Mouse (Mus musculus) stomach, embryonic 16.5 days (tissue): ENCODE measurements around the gene Ap4b1. TPM values are rescaled to one million over a fixed set of nuclear protein-coding genes. Genes with fewer than 3 reads are reported as not detected.

Experiments used
- ATAC-seq: fragments of 200-750 bp; cut with Nextera tagmentation; 2 replicates; pipeline ENCODE4 v1.8.0; 2017; ENCODE audit warnings: moderate number of reproducible peaks, moderate TSS enrichment; ENCODE audit not compliant: insufficient read depth, low FRiP score
- H3K27ac ChIP-seq: fragments of 300-500 bp; sonication (generic); 2 replicates; pipeline ENCODE4 v1.5.1; 2014; ENCODE audit warnings: low read length
- H3K27me3 ChIP-seq: fragments of 300-500 bp; sonication (generic); 2 replicates; pipeline ENCODE4 v1.6.1; 2014; ENCODE audit warnings: low read length, control low read depth, mixed read lengths; ENCODE audit not compliant: control insufficient read depth, insufficient read depth
- H3K36me3 ChIP-seq: fragments of 300-500 bp; sonication (generic); 2 replicates; pipeline ENCODE4 v1.6.1; 2014; ENCODE audit warnings: low read length; ENCODE audit not compliant: control insufficient read depth, insufficient read depth
- H3K4me1 ChIP-seq: fragments of 300-500 bp; sonication (generic); 2 replicates; pipeline ENCODE4 v1.6.1; 2014; ENCODE audit warnings: low read length, control low read depth, mixed read lengths; ENCODE audit not compliant: control insufficient read depth, insufficient read depth
- H3K4me2 ChIP-seq: fragments of 300-500 bp; sonication (generic); 2 replicates; pipeline ENCODE4 v1.6.1; 2014; ENCODE audit warnings: low read depth, low read length, mixed read lengths
- H3K4me3 ChIP-seq: fragments of 300-500 bp; sonication (generic); replicated peaks from 2 replicates; pipeline ENCODE4 v1.5.1; 2014; ENCODE audit warnings: mild to moderate bottlenecking, low read length
- H3K9ac ChIP-seq: fragments of 300-500 bp; sonication (generic); 2 replicates; pipeline ENCODE4 v1.6.1; 2014; ENCODE audit warnings: low read length
- H3K9me3 ChIP-seq: fragments of 300-500 bp; sonication (generic); replicated peaks from 2 replicates; pipeline ENCODE4 v1.6.1; 2016; ENCODE audit warnings: low read length, control low read depth; ENCODE audit not compliant: control insufficient read depth
- WGBS: fragments of 180-500 bp; shearing (Covaris S2); extraction: QIAGEN DNeasy Blood & Tissue Kit; methylation state at CpG from one replicate; pipeline ENCODE4 v1.1.7; 2014; 5-methylcytosine and 5-hydroxymethylcytosine counted together
- polyA plus RNA-seq: library from polyadenylated mRNA; unstranded; fragments of >200 nt; fragmentation: Nextera tagmentation; extraction: Ambion mirVana; gene quantifications from 2 replicates; pipeline ENCODE4 v1.2.1, GENCODE M21; 2015

Ap4b1 gene
- polyA plus RNA-seq, 1 experiment from 2014 or later: 20.1 TPM

- Histone ChIP-seq H3K27me3 (no peaks in the 10 kb centered on the region), H3K9ac (no peak overlapping the region), H3K4me1 (peaks cover 12% of the 10 kb centered on the region; the same call in 1 of the 2 replicates), H3K4me3 (no peak overlapping the region), H3K4me2 (no peak overlapping the region), H3K36me3 (peaks cover 11% of the 10 kb centered on the region), H3K27ac (no peak overlapping the region), H3K9me3 (no peaks in the 10 kb centered on the region)
- no peak for ATAC-seq
- 91% methylated on average over 3 of the region's 3 CpGs for WGBS
Observed at GRCm38 (mm10) chr3:103780271-103780670, 29.0 kb upstream of the Ap4b1 start.

GRCm38 (mm10) chr3:103780777-103781176 lies 28.5 kb upstream of the Ap4b1 start:
- Histone ChIP-seq H3K9me3 (no peaks in the 10 kb centered on the region), H3K36me3 (peaks cover 11% of the 10 kb centered on the region), H3K4me3 (no peak overlapping the region), H3K27ac (no peak overlapping the region), H3K27me3 (no peaks in the 10 kb centered on the region), H3K9ac (no peak overlapping the region), H3K4me2 (no peak overlapping the region), H3K4me1 (peaks cover 12% of the 10 kb centered on the region; the same call in 1 of the 2 replicates)
- WGBS: 75% methylated on average over 5 of the region's 5 CpGs
- no peak for ATAC-seq

DNA sequence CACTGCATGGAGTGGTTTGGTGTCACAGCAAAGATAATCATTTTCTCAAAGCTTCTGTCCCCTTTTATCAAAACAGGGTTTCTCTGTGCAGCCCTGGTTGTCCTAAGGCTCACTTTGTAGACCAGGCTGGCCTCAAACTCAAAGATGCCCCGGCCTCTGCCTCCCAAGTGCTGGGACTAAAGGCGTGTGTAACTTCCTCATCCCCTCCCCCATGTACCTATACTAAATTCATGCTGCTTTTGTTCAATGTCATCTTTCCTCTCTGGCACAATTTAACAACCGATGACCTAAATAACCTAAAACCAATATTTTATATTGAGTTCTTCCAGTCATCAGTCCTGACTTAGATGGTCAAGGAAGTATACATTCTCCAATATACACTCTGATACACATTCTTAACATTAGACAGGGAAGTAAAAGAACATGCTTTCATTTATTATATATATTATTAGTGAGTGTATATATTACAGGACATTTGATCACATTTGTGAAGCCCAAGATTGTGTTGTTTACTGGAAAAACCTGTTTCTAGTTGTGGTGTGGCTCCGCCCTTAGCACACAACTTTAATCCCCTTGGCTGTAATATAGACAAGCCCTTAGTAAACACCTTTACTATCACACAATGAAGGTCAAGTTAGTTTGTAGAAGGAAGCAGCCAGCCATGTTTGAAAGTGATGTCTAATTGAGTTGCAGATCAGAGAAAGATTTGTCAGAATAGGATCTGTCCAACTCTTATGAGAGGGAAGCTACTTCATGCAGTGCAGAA lies 26.3 kb upstream of the Ap4b1 start:
- Histone ChIP-seq H3K4me2 (no peak overlapping the region), H3K36me3 (peaks cover 1% of the 10 kb centered on the region; the same call in 1 of the 2 replicates), H3K27ac (peak overlapping the region; percentile 67), H3K4me3 (no peak overlapping the region), H3K4me1 (peaks cover 17% of the 10 kb centered on the region; the same call in 1 of the 2 replicates), H3K9ac (no peak overlapping the region), H3K27me3 (no peaks in the 10 kb centered on the region), H3K9me3 (no peaks in the 10 kb centered on the region)
- no peak for ATAC-seq
- 61% methylated on average over 4 of the region's 4 CpGs for WGBS

- no peaks in the 10 kb centered on the region for H3K27me3 ChIP-seq
- no peaks in the 10 kb centered on the region for H3K9me3 ChIP-seq
- no peak overlapping the region for H3K9ac ChIP-seq
- H3K27ac ChIP-seq: peak overlapping the region; percentile 56; the same call in 1 of the 2 replicates
- H3K4me2 ChIP-seq: no peak overlapping the region
- H3K36me3 ChIP-seq: no peaks in the 10 kb centered on the region
- peaks cover 26% of the 10 kb centered on the region for H3K4me1 ChIP-seq
- H3K4me3 ChIP-seq: no peak overlapping the region
- 67% methylated on average over 7 of the region's 7 CpGs for WGBS
- ATAC-seq: no peak
Observed at GRCm38 (mm10) chr3:103787225-103787624, 22.1 kb upstream of the Ap4b1 start.

- peak overlapping the region; percentile 89 for H3K4me2 ChIP-seq
- no peak overlapping the region for H3K27ac ChIP-seq
- no peaks in the 10 kb centered on the region for H3K9me3 ChIP-seq
- 76% methylated on average over 7 of the region's 7 CpGs for WGBS
- no peak overlapping the region for H3K9ac ChIP-seq
- H3K27me3 ChIP-seq: no peaks in the 10 kb centered on the region
- no peaks in the 10 kb centered on the region for H3K36me3 ChIP-seq
- H3K4me3 ChIP-seq: peak overlapping the region; percentile 95
- ATAC-seq: no peak
- H3K4me1 ChIP-seq: peaks cover 15% of the 10 kb centered on the region
Observed at GRCm38 (mm10) chr3:103789096-103789495, 20.2 kb upstream of the Ap4b1 start.

DNA sequence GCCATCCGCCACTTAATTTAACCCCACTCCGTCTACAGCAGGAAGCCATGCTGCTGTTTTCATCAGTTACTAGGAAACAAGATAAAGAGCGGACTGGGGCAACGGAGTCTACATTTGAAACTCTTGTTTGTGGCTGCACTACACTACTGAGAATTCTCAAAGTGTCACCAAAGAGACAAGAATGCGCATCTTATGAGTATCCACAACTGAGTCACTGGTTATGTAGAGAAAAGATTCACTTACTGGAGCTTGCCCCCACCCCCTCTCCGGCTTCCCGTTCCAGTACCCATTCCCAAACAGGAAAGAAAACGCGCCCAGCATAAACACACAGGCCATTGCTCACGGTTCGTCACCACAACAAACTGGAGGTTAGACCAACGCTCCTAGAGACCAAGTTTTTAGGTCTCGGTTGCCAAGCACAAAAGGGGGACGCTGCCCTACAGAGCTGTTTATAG lies 19.4 kb upstream of the Ap4b1 start:
- H3K4me3 ChIP-seq: peak overlapping the region; percentile 95

DNA sequence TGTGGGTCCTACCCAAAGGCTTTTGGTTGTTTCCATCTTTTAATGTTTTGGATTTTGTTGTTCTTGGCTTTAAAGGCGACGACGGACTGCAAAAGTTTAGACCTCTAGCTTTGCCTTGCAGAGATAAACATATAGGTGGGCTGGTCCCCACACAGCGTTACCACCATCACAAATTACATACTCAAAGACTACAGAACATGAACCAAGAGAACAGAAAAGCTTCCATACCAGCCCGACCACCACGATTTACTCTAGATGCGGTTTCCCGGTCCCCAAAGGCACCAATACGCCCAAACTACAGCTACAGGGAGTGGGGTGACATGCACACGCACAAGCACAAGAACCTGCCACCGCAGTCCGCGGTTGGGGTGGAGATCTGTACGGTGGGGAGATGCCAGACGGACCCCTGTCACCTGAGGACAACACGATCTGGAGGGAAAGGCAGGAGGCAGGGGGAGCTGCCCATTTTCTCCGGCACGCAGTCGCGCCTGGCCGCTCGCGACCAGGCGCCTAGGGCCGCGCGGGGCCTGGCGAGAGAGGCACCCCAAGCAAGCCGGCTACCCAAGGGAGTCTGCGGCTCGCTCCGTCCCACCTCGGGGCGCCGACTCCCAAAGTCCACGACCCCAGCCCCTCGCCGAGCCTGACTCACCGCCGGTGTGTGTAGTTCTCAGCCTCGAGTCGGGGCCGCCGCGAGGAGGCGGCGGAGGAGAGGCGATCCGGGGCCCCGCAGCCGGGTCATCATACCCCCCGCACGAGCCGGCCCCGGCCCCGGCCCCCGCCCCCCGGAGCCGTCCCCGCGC lies 18.8 kb upstream of the Ap4b1 start:
- under 1% methylated on average over 51 of the region's 61 CpGs for WGBS
- Histone ChIP-seq H3K4me3 (peak overlapping the region; percentile 95), H3K27ac (peak overlapping the region; percentile 75), H3K36me3 (no peaks in the 10 kb centered on the region), H3K27me3 (no peaks in the 10 kb centered on the region), H3K4me2 (peak overlapping the region; percentile 89), H3K9ac (peak overlapping the region; percentile 85), H3K9me3 (no peaks in the 10 kb centered on the region), H3K4me1 (peaks cover 14% of the 10 kb centered on the region)
- peak; percentile 81 for ATAC-seq

More for the DNA sequence above, 19.4 kb upstream of the Ap4b1 start:
- Histone ChIP-seq H3K9ac (peak overlapping the region; percentile 85), H3K9me3 (no peaks in the 10 kb centered on the region), H3K4me2 (peak overlapping the region; percentile 89), H3K4me1 (peaks cover 14% of the 10 kb centered on the region), H3K27me3 (no peaks in the 10 kb centered on the region), H3K36me3 (no peaks in the 10 kb centered on the region), H3K27ac (peak overlapping the region; percentile 75)
- no peak for ATAC-seq
- WGBS: 2% methylated on average over 14 of the region's 14 CpGs

GRCm38 (mm10) chr3:103791230-103792110 lies 17.9 kb upstream of the Ap4b1 start, which contains the start of gene Hipk1:
Gene Hipk1, minus strand, starts transcription at chr3:103791563.
- Histone ChIP-seq H3K27ac (peak within 1 kb of the TSS; percentile 75), H3K9ac (peak within 1 kb of the TSS; percentile 85), H3K4me3 (peak within 1 kb of the TSS; percentile 95), H3K9me3 (no peaks in the 10 kb centered on the region), H3K4me2 (peak within 1 kb of the TSS; percentile 89), H3K36me3 (no peaks in the 10 kb centered on the region), H3K4me1 (peaks cover 14% of the 10 kb centered on the region), H3K27me3 (no peaks in the 10 kb centered on the region)
- ATAC-seq: peak; percentile 96
- 8% methylated on average over 49 of the region's 49 CpGs for WGBS
